Mouse (Mus musculus): ENCODE data around the gene Klrc3. TPM values are rescaled to one million over a fixed set of nuclear protein-coding genes. Genes with fewer than 3 reads are reported as not detected.
"Not testable (repeated sequence)": the region's sequence is repeated elsewhere in the genome, so short reads cannot be mapped to it uniquely, and the experiment has no call there.

The Klrc3 gene
- polyA plus RNA-seq (2014; fragmentation: Nextera tagmentation; extraction: Ambion mirVana): not detected in 2 replicates

GRCm38 (mm10) chr6:129643237-129643636 lies at the start of gene Klrc3:
Klrc3 (minus strand) TSS chr6:129643337.
- H3K9ac ChIP-seq (ENCODE audit: low read length); H3K36me3 ChIP-seq (ENCODE audit: control insufficient read depth, insufficient read depth, low read length); H3K9me3 ChIP-seq (ENCODE audit: control insufficient read depth, low read length); ATAC-seq (ENCODE audit: insufficient number of reproducible peaks, low FRiP score, low TSS enrichment, low read depth); H3K4me1 ChIP-seq (ENCODE audit: control insufficient read depth, insufficient read depth, low read length); DNase-seq (ENCODE audit: low spot score); H3K4me3 ChIP-seq (ENCODE audit: low read depth, low read length); H3K27ac ChIP-seq (replicated peaks; ENCODE audit: low read depth, low read length); H3K27me3 ChIP-seq (ENCODE audit: control insufficient read depth, insufficient read depth, low read length); H3K4me2 ChIP-seq (ENCODE audit: low read depth, severe bottlenecking): not testable (repeated sequence)
- WGBS: 89% methylated on average over 3 of the region's 3 CpGs

GRCm38 (mm10) chr6:129691436-129691835 lies 48.3 kb upstream of the Klrc3 start:
- WGBS: 75% methylated on average over 10 of the region's 10 CpGs

GRCm38 (mm10) chr6:129680379-129680778 lies 37.2 kb upstream of the Klrc3 start:
- H3K9ac ChIP-seq (ENCODE audit: low read length): no peak overlapping the region
- H3K4me2 ChIP-seq (ENCODE audit: low read depth, severe bottlenecking): no peak overlapping the region
- H3K4me3 ChIP-seq (ENCODE audit: low read depth, low read length): no peak overlapping the region
- no peaks in the 10 kb centered on the region for H3K9me3 ChIP-seq (ENCODE audit: control insufficient read depth, low read length)
- no peaks in the 10 kb centered on the region for H3K36me3 ChIP-seq (ENCODE audit: control insufficient read depth, insufficient read depth, low read length)
- no peaks in the 10 kb centered on the region for H3K27me3 ChIP-seq (ENCODE audit: control insufficient read depth, insufficient read depth, low read length)
- no peaks in the 10 kb centered on the region for H3K4me1 ChIP-seq (ENCODE audit: control insufficient read depth, insufficient read depth, low read length)
- DNase-seq (ENCODE audit: low spot score): no peak
- no peak overlapping the region for H3K27ac ChIP-seq (replicated peaks; ENCODE audit: low read depth, low read length)
- no peak for ATAC-seq (ENCODE audit: insufficient number of reproducible peaks, low FRiP score, low TSS enrichment, low read depth)
- 77% methylated on average over 1 of the region's 1 CpGs for WGBS

More at GRCm38 (mm10) chr6:129691436-129691835, 48.3 kb upstream of the Klrc3 start:
- not testable (repeated sequence) for H3K4me2 ChIP-seq (ENCODE audit: low read depth, severe bottlenecking); H3K27ac ChIP-seq (replicated peaks; ENCODE audit: low read depth, low read length); H3K27me3 ChIP-seq (ENCODE audit: control insufficient read depth, insufficient read depth, low read length); DNase-seq (ENCODE audit: low spot score); H3K4me3 ChIP-seq (ENCODE audit: low read depth, low read length); ATAC-seq (ENCODE audit: insufficient number of reproducible peaks, low FRiP score, low TSS enrichment, low read depth); H3K36me3 ChIP-seq (ENCODE audit: control insufficient read depth, insufficient read depth, low read length); H3K9ac ChIP-seq (ENCODE audit: low read length); H3K9me3 ChIP-seq (ENCODE audit: control insufficient read depth, low read length); H3K4me1 ChIP-seq (ENCODE audit: control insufficient read depth, insufficient read depth, low read length)

- no peaks in the 10 kb centered on the region for H3K36me3 ChIP-seq (ENCODE audit: control insufficient read depth, insufficient read depth, low read length)
- H3K9me3 ChIP-seq (ENCODE audit: control insufficient read depth, low read length): no peaks in the 10 kb centered on the region
- 86% methylated on average over 3 of the region's 3 CpGs for WGBS
- no peak for ATAC-seq (ENCODE audit: insufficient number of reproducible peaks, low FRiP score, low TSS enrichment, low read depth)
- H3K9ac ChIP-seq (ENCODE audit: low read length): no peak within 1 kb of the TSS
- no peaks in the 10 kb centered on the region for H3K27me3 ChIP-seq (ENCODE audit: control insufficient read depth, insufficient read depth, low read length)
- no peak within 1 kb of the TSS for H3K27ac ChIP-seq (replicated peaks; ENCODE audit: low read depth, low read length)
- no peak within 1 kb of the TSS for H3K4me3 ChIP-seq (ENCODE audit: low read depth, low read length)
- no peak for DNase-seq (ENCODE audit: low spot score)
- no peak within 1 kb of the TSS for H3K4me2 ChIP-seq (ENCODE audit: low read depth, severe bottlenecking)
- no peaks in the 10 kb centered on the region for H3K4me1 ChIP-seq (ENCODE audit: control insufficient read depth, insufficient read depth, low read length)
Observed at GRCm38 (mm10) chr6:129678873-129679272, 35.7 kb upstream of the Klrc3 start, which contains the start of gene Klrc1. Klrc1 (minus strand) TSS chr6:129678973.

- ATAC-seq (ENCODE audit: insufficient number of reproducible peaks, low FRiP score, low TSS enrichment, low read depth); DNase-seq (ENCODE audit: low spot score); H3K27me3 ChIP-seq (ENCODE audit: control insufficient read depth, insufficient read depth, low read length); H3K4me2 ChIP-seq (ENCODE audit: low read depth, severe bottlenecking); H3K36me3 ChIP-seq (ENCODE audit: control insufficient read depth, insufficient read depth, low read length); H3K27ac ChIP-seq (replicated peaks; ENCODE audit: low read depth, low read length); H3K9ac ChIP-seq (ENCODE audit: low read length); H3K4me1 ChIP-seq (ENCODE audit: control insufficient read depth, insufficient read depth, low read length); H3K4me3 ChIP-seq (ENCODE audit: low read depth, low read length); H3K9me3 ChIP-seq (ENCODE audit: control insufficient read depth, low read length): not testable (repeated sequence)
- no CpG with 5 or more reads among the region's 3 CpGs for WGBS
Observed at GRCm38 (mm10) chr6:129661301-129661700, 18.2 kb upstream of the Klrc3 start.

- not testable (repeated sequence) for H3K27me3 ChIP-seq (ENCODE audit: control insufficient read depth, insufficient read depth, low read length); DNase-seq (ENCODE audit: low spot score); H3K4me1 ChIP-seq (ENCODE audit: control insufficient read depth, insufficient read depth, low read length); H3K27ac ChIP-seq (replicated peaks; ENCODE audit: low read depth, low read length); ATAC-seq (ENCODE audit: insufficient number of reproducible peaks, low FRiP score, low TSS enrichment, low read depth); H3K4me3 ChIP-seq (ENCODE audit: low read depth, low read length); H3K36me3 ChIP-seq (ENCODE audit: control insufficient read depth, insufficient read depth, low read length); H3K9me3 ChIP-seq (ENCODE audit: control insufficient read depth, low read length); H3K4me2 ChIP-seq (ENCODE audit: low read depth, severe bottlenecking); H3K9ac ChIP-seq (ENCODE audit: low read length)
- 81% methylated on average over 4 of the region's 4 CpGs for WGBS
Observed at GRCm38 (mm10) chr6:129660589-129660988, 17.5 kb upstream of the Klrc3 start, which contains the start of gene Klrc2. Klrc2 (minus strand) TSS chr6:129660689.

GRCm38 (mm10) chr6:129644054-129644453 lies 917 bp upstream of the Klrc3 start:
- not testable (repeated sequence) for H3K4me1 ChIP-seq (ENCODE audit: control insufficient read depth, insufficient read depth, low read length); H3K9ac ChIP-seq (ENCODE audit: low read length); H3K36me3 ChIP-seq (ENCODE audit: control insufficient read depth, insufficient read depth, low read length); H3K9me3 ChIP-seq (ENCODE audit: control insufficient read depth, low read length); DNase-seq (ENCODE audit: low spot score); H3K27me3 ChIP-seq (ENCODE audit: control insufficient read depth, insufficient read depth, low read length); H3K4me2 ChIP-seq (ENCODE audit: low read depth, severe bottlenecking); H3K27ac ChIP-seq (replicated peaks; ENCODE audit: low read depth, low read length); H3K4me3 ChIP-seq (ENCODE audit: low read depth, low read length)
- WGBS: 43% methylated on average over 1 of the region's 3 CpGs
- ATAC-seq (ENCODE audit: insufficient number of reproducible peaks, low FRiP score, low TSS enrichment, low read depth): 0 out of 2 replicates have a peak, but pooled peaks have one; percentile 13

GRCm38 (mm10) chr6:129631046-129631445 lies 12.1 kb downstream of the Klrc3 start:
- not testable (repeated sequence) for H3K36me3 ChIP-seq (ENCODE audit: control insufficient read depth, insufficient read depth, low read length); H3K27ac ChIP-seq (replicated peaks; ENCODE audit: low read depth, low read length); H3K4me3 ChIP-seq (ENCODE audit: low read depth, low read length); H3K4me1 ChIP-seq (ENCODE audit: control insufficient read depth, insufficient read depth, low read length); ATAC-seq (ENCODE audit: insufficient number of reproducible peaks, low FRiP score, low TSS enrichment, low read depth); H3K27me3 ChIP-seq (ENCODE audit: control insufficient read depth, insufficient read depth, low read length); H3K9ac ChIP-seq (ENCODE audit: low read length); H3K4me2 ChIP-seq (ENCODE audit: low read depth, severe bottlenecking); H3K9me3 ChIP-seq (ENCODE audit: control insufficient read depth, low read length); DNase-seq (ENCODE audit: low spot score)
- 82% methylated on average over 2 of the region's 2 CpGs for WGBS

- Histone ChIP-seq H3K4me3 (ENCODE audit: low read depth, low read length) (no peak within 1 kb of the TSS), H3K36me3 (ENCODE audit: control insufficient read depth, insufficient read depth, low read length) (no peaks in the 10 kb centered on the region), H3K4me1 (ENCODE audit: control insufficient read depth, insufficient read depth, low read length) (no peaks in the 10 kb centered on the region), H3K4me2 (ENCODE audit: low read depth, severe bottlenecking) (no peak within 1 kb of the TSS), H3K9ac (ENCODE audit: low read length) (no peak within 1 kb of the TSS), H3K27me3 (ENCODE audit: control insufficient read depth, insufficient read depth, low read length) (no peaks in the 10 kb centered on the region), H3K27ac (replicated peaks; ENCODE audit: low read depth, low read length) (no peak within 1 kb of the TSS), H3K9me3 (ENCODE audit: control insufficient read depth, low read length) (no peaks in the 10 kb centered on the region)
- WGBS: 86% methylated on average over 4 of the region's 4 CpGs
- DNase-seq (ENCODE audit: low spot score): no peak
- no peak for ATAC-seq (ENCODE audit: insufficient number of reproducible peaks, low FRiP score, low TSS enrichment, low read depth)
Observed at GRCm38 (mm10) chr6:129623735-129624134, 19.4 kb downstream of the Klrc3 start, which contains the start of gene Klrk1. Klrk1 (minus strand) TSS chr6:129623864.
